Mouse (Mus musculus) stomach, embryonic 16.5 days (tissue): ENCODE data around the gene Aox2. TPM values are rescaled to one million over a fixed set of nuclear protein-coding genes. Genes with fewer than 3 reads are reported as not detected.

Source experiments
- ATAC-seq: fragments of 200-750 bp; cut with Nextera tagmentation; 2 replicates; pipeline ENCODE4 v1.8.0; 2017; ENCODE audit warnings: moderate number of reproducible peaks, moderate TSS enrichment; ENCODE audit not compliant: insufficient read depth, low FRiP score
- H3K27ac ChIP-seq: fragments of 300-500 bp; sonication (generic); 2 replicates; pipeline ENCODE4 v1.5.1; 2014; ENCODE audit warnings: low read length
- H3K27me3 ChIP-seq: fragments of 300-500 bp; sonication (generic); 2 replicates; pipeline ENCODE4 v1.6.1; 2014; ENCODE audit warnings: low read length, control low read depth, mixed read lengths; ENCODE audit not compliant: control insufficient read depth, insufficient read depth
- H3K36me3 ChIP-seq: fragments of 300-500 bp; sonication (generic); 2 replicates; pipeline ENCODE4 v1.6.1; 2014; ENCODE audit warnings: low read length; ENCODE audit not compliant: control insufficient read depth, insufficient read depth
- H3K4me1 ChIP-seq: fragments of 300-500 bp; sonication (generic); 2 replicates; pipeline ENCODE4 v1.6.1; 2014; ENCODE audit warnings: low read length, control low read depth, mixed read lengths; ENCODE audit not compliant: control insufficient read depth, insufficient read depth
- H3K4me2 ChIP-seq: fragments of 300-500 bp; sonication (generic); 2 replicates; pipeline ENCODE4 v1.6.1; 2014; ENCODE audit warnings: low read depth, low read length, mixed read lengths
- H3K4me3 ChIP-seq: fragments of 300-500 bp; sonication (generic); replicated peaks from 2 replicates; pipeline ENCODE4 v1.5.1; 2014; ENCODE audit warnings: mild to moderate bottlenecking, low read length
- H3K9ac ChIP-seq: fragments of 300-500 bp; sonication (generic); 2 replicates; pipeline ENCODE4 v1.6.1; 2014; ENCODE audit warnings: low read length
- H3K9me3 ChIP-seq: fragments of 300-500 bp; sonication (generic); replicated peaks from 2 replicates; pipeline ENCODE4 v1.6.1; 2016; ENCODE audit warnings: low read length, control low read depth; ENCODE audit not compliant: control insufficient read depth
- WGBS: fragments of 180-500 bp; shearing (Covaris S2); extraction: QIAGEN DNeasy Blood & Tissue Kit; methylation state at CpG from one replicate; pipeline ENCODE4 v1.1.7; 2014; 5-methylcytosine and 5-hydroxymethylcytosine counted together
- polyA plus RNA-seq: library from polyadenylated mRNA; unstranded; fragments of >200 nt; fragmentation: Nextera tagmentation; extraction: Ambion mirVana; gene quantifications from 2 replicates; pipeline ENCODE4 v1.2.1, GENCODE M21; 2015

Gene Aox2
- polyA plus RNA-seq, 1 experiment from 2014 or later, result 0.08 TPM

- no peak for ATAC-seq
- Histone ChIP-seq H3K4me2 (no peak overlapping the region), H3K4me1 (no peaks in the 10 kb centered on the region), H3K27ac (no peak overlapping the region), H3K9ac (no peak overlapping the region), H3K9me3 (no peaks in the 10 kb centered on the region), H3K27me3 (no peaks in the 10 kb centered on the region), H3K36me3 (no peaks in the 10 kb centered on the region), H3K4me3 (no peak overlapping the region)
- 70% methylated on average over 7 of the region's 7 CpGs for WGBS
Observed at GRCm38 (mm10) chr1:58311221-58311864, 33.2 kb downstream of the Aox2 start.

- Histone ChIP-seq H3K27ac (no peak overlapping the region), H3K4me3 (no peak overlapping the region), H3K36me3 (no peaks in the 10 kb centered on the region), H3K9ac (no peak overlapping the region), H3K9me3 (no peaks in the 10 kb centered on the region), H3K4me1 (no peaks in the 10 kb centered on the region), H3K27me3 (no peaks in the 10 kb centered on the region), H3K4me2 (no peak overlapping the region)
- 85% methylated on average over 8 of the region's 8 CpGs for WGBS
- no peak for ATAC-seq
Observed at GRCm38 (mm10) chr1:58313173-58313572, 35.0 kb downstream of the Aox2 start.

GRCm38 (mm10) chr1:58315532-58315931, 37.4 kb downstream of the Aox2 start:
- H3K9ac ChIP-seq, result no peak overlapping the region
- H3K4me3 ChIP-seq, result no peak overlapping the region
- no peaks in the 10 kb centered on the region for H3K9me3 ChIP-seq
- no peak overlapping the region for H3K27ac ChIP-seq
- WGBS, result 65% methylated on average over 6 of the region's 6 CpGs
- no peaks in the 10 kb centered on the region for H3K36me3 ChIP-seq
- ATAC-seq, result no peak
- no peaks in the 10 kb centered on the region for H3K27me3 ChIP-seq
- no peak overlapping the region for H3K4me2 ChIP-seq
- H3K4me1 ChIP-seq, result no peaks in the 10 kb centered on the region

- H3K4me3 ChIP-seq, result peak overlapping the region; percentile 22
- no peak for ATAC-seq
Observed at GRCm38 (mm10) chr1:58333222-58333621, 55.1 kb downstream of the Aox2 start.

GRCm38 (mm10) chr1:58339901-58340300, 61.8 kb downstream of the Aox2 start:
- H3K9me3 ChIP-seq, result no peaks in the 10 kb centered on the region
- H3K27me3 ChIP-seq, result no peaks in the 10 kb centered on the region
- H3K4me2 ChIP-seq, result no peak overlapping the region
- H3K9ac ChIP-seq, result no peak overlapping the region
- H3K4me3 ChIP-seq, result no peak overlapping the region
- WGBS, result 71% methylated on average over 1 of the region's 1 CpGs
- H3K36me3 ChIP-seq, result no peaks in the 10 kb centered on the region
- ATAC-seq, result no peak
- no peak overlapping the region for H3K27ac ChIP-seq
- H3K4me1 ChIP-seq, result no peaks in the 10 kb centered on the region

More at GRCm38 (mm10) chr1:58333222-58333621, 55.1 kb downstream of the Aox2 start:
- peak overlapping the region; percentile 60 for H3K9ac ChIP-seq
- H3K36me3 ChIP-seq, result no peaks in the 10 kb centered on the region
- peak overlapping the region; percentile 54 for H3K4me2 ChIP-seq
- H3K9me3 ChIP-seq, result no peaks in the 10 kb centered on the region
- H3K27me3 ChIP-seq, result no peaks in the 10 kb centered on the region
- 20% methylated on average over 4 of the region's 4 CpGs for WGBS
- H3K27ac ChIP-seq, result no peak overlapping the region
- H3K4me1 ChIP-seq, result 0 out of 2 replicates have a peak, but pooled peaks cover 5% of the 10 kb centered on the region

GRCm38 (mm10) chr1:58341576-58341975, 63.5 kb downstream of the Aox2 start:
- H3K9ac ChIP-seq, result no peak overlapping the region
- WGBS, result 21% methylated on average over 7 of the region's 7 CpGs
- no peak overlapping the region for H3K4me3 ChIP-seq

GRCm38 (mm10) chr1:58343861-58344260, 65.7 kb downstream of the Aox2 start:
- 69% methylated on average over 4 of the region's 4 CpGs for WGBS

More at GRCm38 (mm10) chr1:58341576-58341975, 63.5 kb downstream of the Aox2 start:
- Histone ChIP-seq H3K27ac (no peak overlapping the region), H3K36me3 (no peaks in the 10 kb centered on the region), H3K4me2 (no peak overlapping the region), H3K4me1 (no peaks in the 10 kb centered on the region), H3K27me3 (no peaks in the 10 kb centered on the region), H3K9me3 (no peaks in the 10 kb centered on the region)
- no peak for ATAC-seq

GRCm38 (mm10) chr1:58344570-58344969, 66.4 kb downstream of the Aox2 start:
- Histone ChIP-seq H3K4me2 (no peak overlapping the region), H3K9ac (no peak overlapping the region), H3K9me3 (no peaks in the 10 kb centered on the region), H3K36me3 (no peaks in the 10 kb centered on the region), H3K27me3 (no peaks in the 10 kb centered on the region), H3K4me3 (no peak overlapping the region), H3K4me1 (no peaks in the 10 kb centered on the region), H3K27ac (no peak overlapping the region)
- no peak for ATAC-seq
- WGBS, result 88% methylated on average over 5 of the region's 5 CpGs

More at GRCm38 (mm10) chr1:58343861-58344260, 65.7 kb downstream of the Aox2 start:
- Histone ChIP-seq H3K9ac (no peak overlapping the region), H3K4me3 (no peak overlapping the region), H3K36me3 (no peaks in the 10 kb centered on the region), H3K27ac (no peak overlapping the region), H3K9me3 (no peaks in the 10 kb centered on the region), H3K4me1 (no peaks in the 10 kb centered on the region), H3K4me2 (no peak overlapping the region), H3K27me3 (no peaks in the 10 kb centered on the region)
- no peak for ATAC-seq

- H3K27me3 ChIP-seq, result no peaks in the 10 kb centered on the region
- no peak overlapping the region for H3K4me3 ChIP-seq
- H3K4me2 ChIP-seq, result no peak overlapping the region
- no peaks in the 10 kb centered on the region for H3K36me3 ChIP-seq
- 53% methylated on average over 14 of the region's 14 CpGs for WGBS
- H3K9ac ChIP-seq, result no peak overlapping the region
- no peaks in the 10 kb centered on the region for H3K9me3 ChIP-seq
- H3K4me1 ChIP-seq, result no peaks in the 10 kb centered on the region
- H3K27ac ChIP-seq, result no peak overlapping the region
- ATAC-seq, result no peak
Observed at GRCm38 (mm10) chr1:58346159-58346558, 68.0 kb downstream of the Aox2 start.
